Mouse (Mus musculus) spleen, postnatal 14 days (tissue): ENCODE measurements around the gene Relch.
"Not testable (repeated sequence)": the region's sequence is repeated elsewhere in the genome, so short reads cannot be mapped to it uniquely, and the experiment has no call there.

Experiments used
- DNase-seq, 2 experiments: peaks; one replicate each; pipeline ENCODE4 v3.0.0; 2021 to 2022; ENCODE audit warnings: low spot score in 2 of 2

Gene Relch

GRCm38 (mm10) chr1:105663171-105663961 lies at the start of gene Relch, which contains the start of gene Pign:
Gene Relch, plus strand, starts transcription at chr1:105663861.
Gene Pign, minus strand, starts transcription at chr1:105663677.
- peak; percentile 94 to 95 for DNase-seq

- DNase-seq, result no peak
Measured at GRCm38 (mm10) chr1:105630481-105630880, 33.2 kb upstream of the Relch start.

GRCm38 (mm10) chr1:105644093-105644492 lies 19.6 kb upstream of the Relch start:
- no peak for DNase-seq

GRCm38 (mm10) chr1:105650650-105651049 lies 13.0 kb upstream of the Relch start:
- DNase-seq, result no peak

- no peak for DNase-seq
Measured at GRCm38 (mm10) chr1:105653981-105654380, 9.7 kb upstream of the Relch start.

- peak in 1 of 2 experiments; percentile 4 for DNase-seq
Measured at GRCm38 (mm10) chr1:105660015-105660414, 3.6 kb upstream of the Relch start.

GRCm38 (mm10) chr1:105662820-105663170 lies 866 bp upstream of the Relch start:
- no peak for DNase-seq

- peak in 1 of 2 experiments; percentile 5 for DNase-seq
Measured at GRCm38 (mm10) chr1:105663962-105664812, 526 bp downstream of the Relch start.

GRCm38 (mm10) chr1:105669700-105670099 lies 6.0 kb downstream of the Relch start:
- DNase-seq, result no peak

- no peak for DNase-seq
Measured at GRCm38 (mm10) chr1:105674763-105675162, 11.1 kb downstream of the Relch start.

- DNase-seq, result no peak
Measured at GRCm38 (mm10) chr1:105680587-105680986, 16.9 kb downstream of the Relch start.

- DNase-seq, result no peak
Measured at GRCm38 (mm10) chr1:105685501-105685900, 21.8 kb downstream of the Relch start.

GRCm38 (mm10) chr1:105695581-105695980 lies 31.9 kb downstream of the Relch start:
- DNase-seq, result no peak

- DNase-seq, result no peak
Measured at GRCm38 (mm10) chr1:105700984-105701530, 37.4 kb downstream of the Relch start.

GRCm38 (mm10) chr1:105709415-105709814 lies 45.8 kb downstream of the Relch start:
- no peak for DNase-seq

GRCm38 (mm10) chr1:105711227-105711626 lies 47.6 kb downstream of the Relch start:
- peak in 1 of 2 experiments; percentile 2 for DNase-seq

GRCm38 (mm10) chr1:105712822-105713221 lies 49.2 kb downstream of the Relch start:
- no peak for DNase-seq

GRCm38 (mm10) chr1:105718358-105718757 lies 54.7 kb downstream of the Relch start:
- DNase-seq, result no peak

GRCm38 (mm10) chr1:105729246-105729645 lies 65.6 kb downstream of the Relch start:
- not testable (repeated sequence) for DNase-seq

GRCm38 (mm10) chr1:105735318-105735717 lies 71.7 kb downstream of the Relch start:
- DNase-seq, result no peak

GRCm38 (mm10) chr1:105738334-105738733 lies 74.7 kb downstream of the Relch start:
- no peak for DNase-seq

- no peak for DNase-seq
Measured at GRCm38 (mm10) chr1:105739493-105739892, 75.8 kb downstream of the Relch start.
